Mouse (Mus musculus) thymus, postnatal 14 days (tissue): ENCODE measurements around the gene Slc2a3.
"Not testable (repeated sequence)": the region's sequence is repeated elsewhere in the genome, so short reads cannot be mapped to it uniquely, and the experiment has no call there.

Experiments used
- DNase-seq: peaks from one replicate; pipeline ENCODE4 v3.0.0; 2021

The Slc2a3 gene

GRCm38 (mm10) chr6:122762952-122763700, 38.3 kb downstream of the Slc2a3 start:
- no peak for DNase-seq

- DNase-seq: no peak
These were observed 39.0 kb downstream of the Slc2a3 start for GRCm38 (mm10) chr6:122762480-122762879.

GRCm38 (mm10) chr6:122761901-122762300, 39.5 kb downstream of the Slc2a3 start:
- DNase-seq: no peak

GRCm38 (mm10) chr6:122761011-122761599, 40.3 kb downstream of the Slc2a3 start:
- peak; percentile 61 for DNase-seq

GRCm38 (mm10) chr6:122758732-122759131, 42.7 kb downstream of the Slc2a3 start:
- no peak for DNase-seq

- no peak for DNase-seq
These were observed 45.5 kb downstream of the Slc2a3 start for GRCm38 (mm10) chr6:122755913-122756312.

- no peak for DNase-seq
These were observed 50.9 kb downstream of the Slc2a3 start for GRCm38 (mm10) chr6:122750579-122750978.

GRCm38 (mm10) chr6:122744505-122745249, 56.8 kb downstream of the Slc2a3 start:
- DNase-seq: no peak

GRCm38 (mm10) chr6:122743353-122743752, 58.1 kb downstream of the Slc2a3 start:
- peak; percentile 36 for DNase-seq

GRCm38 (mm10) chr6:122742228-122742899, 59.1 kb downstream of the Slc2a3 start:
- peak; percentile 48 for DNase-seq

GRCm38 (mm10) chr6:122741460-122742227, 59.8 kb downstream of the Slc2a3 start:
- peak; percentile 22 for DNase-seq

GRCm38 (mm10) chr6:122739952-122740351, 61.5 kb downstream of the Slc2a3 start:
- DNase-seq: peak; percentile 66

GRCm38 (mm10) chr6:122719942-122720341, 81.5 kb downstream of the Slc2a3 start:
- peak; percentile 55 for DNase-seq

- not testable (repeated sequence) for DNase-seq
These were observed 83.2 kb downstream of the Slc2a3 start for GRCm38 (mm10) chr6:122718224-122718623.

GRCm38 (mm10) chr6:122715886-122716285, 85.6 kb downstream of the Slc2a3 start:
- no peak for DNase-seq

- DNase-seq: no peak
These were observed 86.6 kb downstream of the Slc2a3 start for GRCm38 (mm10) chr6:122714707-122715365.

GRCm38 (mm10) chr6:122713116-122713515, 88.3 kb downstream of the Slc2a3 start:
- not testable (repeated sequence) for DNase-seq

- DNase-seq: no peak
These were observed 90.0 kb downstream of the Slc2a3 start for GRCm38 (mm10) chr6:122711455-122711854.

- DNase-seq: no peak
These were observed 92.6 kb downstream of the Slc2a3 start for GRCm38 (mm10) chr6:122708826-122709225.

- DNase-seq: no peak
These were observed 94.2 kb downstream of the Slc2a3 start, which contains the start of gene Nanog for GRCm38 (mm10) chr6:122707036-122707800. Gene Nanog, plus strand, starts transcription at chr6:122707489.

GRCm38 (mm10) chr6:122706337-122706840, 95.1 kb downstream of the Slc2a3 start:
- no peak for DNase-seq
